Mouse (Mus musculus): ENCODE measurements around the gene Apold1. TPM values are rescaled to one million over a fixed set of nuclear protein-coding genes. Genes with fewer than 3 reads are reported as not detected.

The Apold1 gene
- polyA plus RNA-seq, 1 experiment from 2014 or later, result 3.5 TPM

Other genes starting within 250 kb of the Apold1 start
- 13.8 and 15.4 TPM in 2 replicates for gene Dusp16, start 189.1 kb upstream of the Apold1 start, polyA plus RNA-seq (2015; fragmentation: Nextera tagmentation; extraction: Ambion mirVana)
- 2.5 and 2.6 TPM in 2 replicates for gene Crebl2, start 151.6 kb upstream of the Apold1 start, polyA plus RNA-seq (2015; fragmentation: Nextera tagmentation; extraction: Ambion mirVana)
- 45.5 and 46.4 TPM in 2 replicates for gene Gpr19, start 83.1 kb upstream of the Apold1 start, polyA plus RNA-seq (2015; fragmentation: Nextera tagmentation; extraction: Ambion mirVana)
- 48.8 and 58.5 TPM in 2 replicates for gene Cdkn1b, start 61.3 kb upstream of the Apold1 start, polyA plus RNA-seq (2015; fragmentation: Nextera tagmentation; extraction: Ambion mirVana)
- gene Ddx47, start 29.9 kb downstream of the Apold1 start, polyA plus RNA-seq (2015; fragmentation: Nextera tagmentation; extraction: Ambion mirVana), result 93.9 and 101 TPM in 2 replicates
- 0.45 and 0.53 TPM in 2 replicates for gene Gprc5a, start 83.9 kb downstream of the Apold1 start, polyA plus RNA-seq (2015; fragmentation: Nextera tagmentation; extraction: Ambion mirVana)
- not detected in 2 replicates for gene Gprc5d, start 136.6 kb downstream of the Apold1 start, polyA plus RNA-seq (2015; fragmentation: Nextera tagmentation; extraction: Ambion mirVana)
- 53.4 and 62.2 TPM in 2 replicates for gene Fam234b, start 216.3 kb downstream of the Apold1 start, polyA plus RNA-seq (2015; fragmentation: Nextera tagmentation; extraction: Ambion mirVana)
- 2.0 and 4.0 TPM in 2 replicates for gene Hebp1, start 216.3 kb downstream of the Apold1 start, polyA plus RNA-seq (2015; fragmentation: Nextera tagmentation; extraction: Ambion mirVana)